Mouse (Mus musculus) thymus, postnatal 10 days (tissue): Measurements from ENCODE around the gene Ehmt1.
A peak's percentile ranks its signal among the peaks of the same experiment; 100 is the strongest.

Experiments used
- DNase-seq, 2 experiments: peaks; one replicate each; pipeline ENCODE4 v3.0.0; 2021; ENCODE audit warnings: low spot score in 2 of 2

The Ehmt1 gene

DNA sequence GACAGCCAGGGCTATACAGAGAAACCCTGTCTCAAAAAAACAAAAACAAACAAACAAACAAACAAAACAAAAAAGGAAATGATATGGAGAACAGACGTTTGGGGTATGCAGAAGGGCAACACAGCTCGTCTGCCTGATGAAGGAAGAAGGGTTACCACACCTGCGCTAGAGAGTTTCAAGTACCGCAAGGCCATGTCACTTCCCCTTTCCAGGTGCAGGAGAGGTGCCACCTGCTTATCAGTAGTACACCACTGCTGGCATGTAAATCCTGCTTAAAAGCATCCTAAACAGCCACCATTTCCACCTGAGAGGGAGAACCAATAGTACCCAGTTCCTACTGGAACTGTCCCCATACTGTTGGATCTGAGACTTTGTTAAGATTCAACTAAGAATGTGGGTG, 113.8 kb downstream of the Ehmt1 start:
- no peak for DNase-seq

DNA sequence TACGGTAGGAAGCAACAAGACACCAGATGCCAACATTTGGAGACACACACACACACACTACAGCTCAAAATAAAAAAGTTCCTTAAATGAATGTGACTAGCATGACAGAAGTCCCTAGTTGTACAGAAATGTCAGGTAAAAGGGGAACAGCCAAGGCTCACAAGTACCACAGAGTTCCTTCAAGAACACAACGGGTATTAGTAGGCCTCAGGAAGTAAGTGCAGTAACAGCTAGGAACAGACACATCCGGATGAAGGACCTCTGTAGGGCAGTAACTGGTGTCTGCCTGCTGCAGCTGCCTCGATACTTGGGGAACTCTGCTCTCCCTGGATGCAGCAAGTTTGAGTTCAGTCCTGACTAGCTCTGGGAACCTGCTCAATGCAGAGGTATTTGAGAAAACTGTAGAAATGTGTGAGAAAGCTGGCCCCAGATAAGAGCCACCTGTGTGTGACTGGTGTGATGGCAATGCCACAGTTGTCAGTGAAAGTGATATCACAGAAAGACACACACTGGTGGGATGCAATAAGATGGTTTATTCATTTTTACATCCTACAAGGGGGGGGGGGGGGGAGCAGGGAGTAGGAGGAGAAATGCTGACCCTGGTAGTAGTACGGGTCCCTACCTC, 122.5 kb downstream of the Ehmt1 start:
- DNase-seq, result no peak

DNA sequence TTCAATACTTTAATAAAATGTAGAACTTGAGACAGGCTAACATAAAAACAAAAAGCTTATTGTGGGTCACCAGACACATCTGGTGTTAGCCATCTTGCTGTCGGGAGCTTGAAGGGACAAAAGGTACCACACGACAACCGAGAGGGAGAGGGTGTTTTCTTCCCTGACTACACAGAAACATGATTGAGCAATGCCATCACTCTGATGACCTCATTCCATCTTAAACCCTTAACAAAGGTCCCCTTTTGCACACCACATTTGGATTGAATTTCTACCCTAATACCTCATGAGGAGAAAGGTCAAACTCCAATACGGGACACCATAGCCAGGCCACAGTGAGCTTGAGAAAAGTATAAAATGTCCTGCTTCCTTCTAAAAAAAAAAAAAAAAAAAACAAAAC, 132.2 kb downstream of the Ehmt1 start:
- no peak for DNase-seq

DNA sequence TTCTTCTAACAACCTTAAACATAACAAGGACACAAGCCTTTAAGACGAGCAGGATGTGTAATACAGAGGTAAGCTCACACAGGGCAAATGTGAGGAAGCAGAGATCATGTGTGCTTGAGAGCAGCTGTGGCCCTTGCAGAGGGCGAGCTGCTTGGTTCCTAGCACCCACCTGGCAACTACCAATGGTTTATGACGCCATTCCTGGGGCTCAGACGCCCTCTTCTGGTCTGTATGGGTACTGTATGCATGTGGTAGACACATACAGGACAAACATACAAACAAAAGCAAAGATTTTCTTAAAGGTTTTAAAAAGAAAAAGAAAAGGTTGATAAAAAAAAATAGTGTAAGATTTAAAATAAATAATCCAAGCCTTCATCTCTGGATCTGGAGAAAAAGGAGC, 138.2 kb downstream of the Ehmt1 start:
- DNase-seq, result no peak

DNA sequence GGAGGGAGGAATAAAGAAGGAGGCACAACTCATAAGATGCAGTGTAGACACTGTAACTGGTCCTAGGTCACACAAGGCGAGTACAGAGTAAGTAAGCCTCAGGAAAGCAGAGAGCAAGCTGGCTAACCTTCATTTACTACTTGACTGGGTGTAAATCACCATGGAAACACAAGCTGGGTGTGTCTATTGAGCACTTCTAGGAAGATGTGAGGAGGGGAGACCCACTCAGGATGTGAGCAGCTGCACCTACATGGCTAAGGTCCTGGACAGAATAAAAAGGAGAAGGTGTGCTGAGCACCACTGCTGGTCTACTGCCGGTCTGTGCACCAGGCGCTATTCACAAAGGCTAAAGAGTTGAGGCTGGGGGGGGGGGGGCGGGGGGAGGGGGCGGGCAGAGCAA, 142.6 kb downstream of the Ehmt1 start:
- DNase-seq, result no peak

DNA sequence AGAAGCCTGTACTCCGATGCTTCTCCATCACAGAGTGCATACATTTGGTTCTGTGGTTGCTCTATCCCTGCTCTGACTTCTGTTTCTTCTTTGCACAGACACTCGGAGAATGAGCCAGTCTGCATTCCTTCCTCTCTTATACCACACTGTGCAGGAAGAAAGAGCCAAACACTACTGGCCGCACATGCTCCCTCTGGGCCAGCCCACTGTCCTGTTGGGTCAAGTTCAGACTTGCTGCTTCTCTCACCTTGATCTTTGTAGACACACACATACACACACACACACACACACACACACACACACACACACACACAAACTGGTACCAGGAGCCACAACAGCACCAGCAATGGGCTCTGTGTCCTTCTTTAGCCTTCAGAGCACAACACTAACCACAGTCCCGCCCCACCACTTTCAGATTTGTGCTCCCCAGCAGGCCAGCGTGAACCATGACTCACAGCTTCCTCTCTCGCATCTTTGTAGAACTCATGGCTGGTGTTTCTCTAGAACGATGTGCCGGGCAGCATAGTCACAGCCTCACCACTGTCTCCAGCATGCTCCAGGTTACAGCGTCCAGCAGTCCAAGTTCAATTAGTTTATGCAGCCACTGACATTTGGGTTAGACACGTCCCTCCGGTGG, 143.3 kb downstream of the Ehmt1 start:
- no peak for DNase-seq

DNA sequence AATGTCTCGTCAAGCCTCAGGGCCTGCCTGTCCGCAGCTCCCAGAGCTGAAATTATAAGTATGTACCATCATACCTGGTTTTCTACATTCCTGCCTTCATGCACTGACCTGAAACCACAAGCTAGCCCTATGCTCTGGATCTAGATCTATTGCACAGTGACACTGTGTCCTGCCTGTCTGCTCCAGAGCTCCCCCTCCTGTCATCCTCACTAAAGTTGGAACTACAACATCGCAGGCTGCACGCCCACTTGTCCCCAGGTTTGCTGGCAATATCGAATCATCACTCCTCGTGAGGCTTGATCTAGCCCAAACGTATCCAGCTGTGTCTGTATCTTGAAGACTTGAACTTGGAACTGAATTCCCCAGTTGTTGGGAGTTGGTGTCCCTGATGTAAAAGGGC, 144.6 kb downstream of the Ehmt1 start:
- DNase-seq, result no peak

DNA sequence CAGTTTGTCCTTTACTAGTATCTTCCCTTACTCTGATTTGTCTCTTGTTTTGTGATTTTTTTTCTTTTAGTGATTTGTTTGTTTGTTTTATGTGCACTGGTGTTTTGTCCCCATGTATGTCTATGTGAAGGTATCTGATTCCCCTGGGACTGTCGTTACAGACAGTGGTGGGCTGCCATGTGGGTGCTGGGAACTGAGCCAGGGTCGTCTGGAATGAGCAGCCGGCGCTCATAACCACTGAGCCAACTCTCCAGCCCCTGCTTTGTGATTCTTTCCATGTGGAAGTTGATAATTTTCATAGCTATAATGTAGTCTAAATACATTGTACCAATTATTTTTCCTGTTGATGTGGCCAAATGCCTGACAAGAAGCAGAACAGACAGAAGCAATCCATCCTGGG, 148.6 kb downstream of the Ehmt1 start:
- DNase-seq, result no peak

DNA sequence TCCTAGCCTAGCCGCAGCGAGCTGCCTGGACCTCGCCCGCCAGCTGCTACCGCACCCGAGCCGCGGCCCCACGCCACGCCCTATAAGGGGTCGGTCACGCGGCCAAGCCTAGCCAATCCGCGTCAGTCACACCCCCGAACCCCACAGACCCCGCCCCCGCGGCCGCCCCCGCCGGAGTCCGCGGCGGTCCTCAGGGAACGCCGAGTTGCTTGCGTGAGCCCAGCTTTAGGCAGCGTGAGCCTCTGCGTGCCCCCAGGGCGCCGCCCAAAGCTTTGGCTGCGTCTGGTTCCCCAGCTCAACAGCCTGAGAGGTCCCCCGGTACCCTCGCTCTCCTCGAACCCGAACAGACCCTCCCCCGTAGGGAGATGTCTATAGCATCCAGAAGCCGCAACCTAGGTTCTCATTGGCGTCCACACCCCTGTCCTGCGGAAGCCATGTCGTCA, 156.3 kb downstream of the Ehmt1 start, which contains the start of gene Cacna1b:
TSS of gene Cacna1b (minus strand) at position 38 of the 443 bp plus-strand sequence.
- DNase-seq, result peak; percentile 53 to 65

DNA sequence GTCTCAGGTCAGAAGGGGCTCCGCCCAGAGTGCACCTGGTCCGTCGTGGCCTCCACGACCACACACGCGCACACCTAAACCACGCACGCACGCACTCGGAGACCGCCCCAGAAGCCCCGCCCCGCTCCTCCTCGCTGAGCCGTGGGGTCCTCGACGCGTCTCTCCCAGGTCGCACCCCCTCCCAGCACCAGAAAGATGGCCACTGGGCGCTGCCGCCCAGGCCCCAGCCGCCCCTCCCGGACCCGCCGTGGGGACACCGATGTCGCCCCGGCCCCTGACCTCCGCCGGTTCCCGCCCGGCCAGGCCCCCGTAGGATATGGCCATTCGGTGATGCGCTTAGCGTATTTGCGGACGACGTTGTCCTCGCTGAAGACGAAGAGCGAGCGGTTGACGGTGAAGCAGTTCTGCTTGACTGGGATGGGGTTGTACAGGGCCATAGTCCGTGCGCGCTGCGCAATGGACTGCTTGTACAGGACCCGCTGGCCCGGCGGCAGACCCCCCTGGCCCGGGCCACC, 156.9 kb downstream of the Ehmt1 start:
- DNase-seq, result no peak

DNA sequence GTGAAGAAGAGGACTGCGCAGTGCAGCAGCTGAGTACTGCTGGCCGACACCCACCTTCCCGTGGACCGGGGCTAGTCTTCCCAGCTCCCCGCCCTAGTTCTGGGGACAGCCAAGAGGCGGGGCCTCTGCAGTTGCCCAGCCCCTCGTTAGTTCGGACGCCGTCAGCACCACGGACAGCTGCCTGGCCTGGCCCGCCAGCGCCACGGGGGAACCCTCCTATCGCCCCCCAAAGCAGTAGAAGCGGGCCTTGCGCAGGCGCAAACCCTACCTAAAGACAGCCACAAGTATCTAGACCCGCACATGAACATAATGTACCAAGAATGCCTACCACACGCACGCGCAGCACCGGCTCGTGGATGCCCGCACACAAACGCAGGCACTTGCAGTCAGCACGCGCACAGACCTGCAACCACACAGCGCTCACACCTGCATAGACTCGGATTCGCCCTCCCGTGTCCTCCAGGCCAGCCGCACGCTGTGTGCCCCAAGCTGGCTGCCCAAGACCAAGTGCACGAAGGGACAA, 157.4 kb downstream of the Ehmt1 start:
- peak; percentile 41 to 73 for DNase-seq

DNA sequence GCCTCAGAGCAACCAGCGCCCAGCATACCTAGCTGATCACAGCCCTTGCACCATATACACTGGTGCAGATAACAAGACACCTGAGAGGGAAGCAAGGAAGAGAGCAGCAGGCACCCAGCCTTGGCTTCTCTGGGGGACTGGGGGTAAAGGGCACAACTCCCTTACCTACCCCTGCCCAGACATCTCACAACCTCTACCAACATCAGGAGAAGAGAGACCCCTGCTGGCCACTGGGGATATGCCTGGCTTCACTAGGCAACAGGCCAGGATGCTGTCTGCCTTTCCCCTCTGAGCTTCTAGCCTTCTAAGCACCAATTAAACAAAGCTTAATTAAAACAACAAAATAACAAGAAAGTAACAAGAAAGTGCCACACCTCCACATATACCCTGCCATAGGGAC, 164.1 kb downstream of the Ehmt1 start:
- peak; percentile 69 to 85 for DNase-seq

DNA sequence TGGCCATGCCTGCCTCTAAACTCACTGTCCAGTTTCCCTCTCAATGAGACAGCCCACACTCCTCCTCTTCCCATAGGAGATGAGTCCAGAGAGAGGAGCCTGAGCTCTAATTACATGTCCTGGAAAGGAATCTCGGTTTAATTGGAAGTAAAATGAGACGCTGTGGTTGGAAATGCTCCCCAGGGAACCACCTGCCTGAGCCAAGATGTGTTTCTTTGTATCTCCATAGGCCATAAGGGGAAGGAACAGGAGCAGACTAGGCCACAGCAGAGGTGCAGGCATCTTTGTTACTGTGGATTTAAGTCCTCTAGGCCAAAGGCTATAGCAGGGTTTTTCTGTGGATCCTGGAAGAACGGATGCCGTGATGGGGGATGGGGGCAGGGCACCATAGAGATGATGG, 166.8 kb downstream of the Ehmt1 start:
- DNase-seq, result no peak

DNA sequence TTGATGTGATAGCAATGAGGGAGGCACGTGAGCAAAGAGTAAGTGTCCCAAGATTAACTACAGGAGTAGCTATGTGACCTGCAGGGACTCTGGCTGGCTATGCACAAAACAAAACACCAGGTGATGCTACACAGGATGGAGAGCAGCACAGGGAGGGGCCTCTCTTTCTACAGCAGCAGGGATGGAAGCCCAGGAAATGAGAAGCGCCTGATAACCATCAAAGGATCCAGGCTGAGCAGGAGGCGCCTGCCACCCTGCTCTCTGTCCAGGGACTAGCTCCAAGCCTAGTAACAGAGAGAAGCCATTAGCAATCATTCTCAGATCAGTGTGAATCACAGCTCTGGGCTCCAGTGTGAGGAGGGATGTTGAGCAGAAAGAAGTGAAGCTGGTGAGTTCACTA, 169.4 kb downstream of the Ehmt1 start:
- DNase-seq, result peak in 1 of 2 experiments; percentile 36

DNA sequence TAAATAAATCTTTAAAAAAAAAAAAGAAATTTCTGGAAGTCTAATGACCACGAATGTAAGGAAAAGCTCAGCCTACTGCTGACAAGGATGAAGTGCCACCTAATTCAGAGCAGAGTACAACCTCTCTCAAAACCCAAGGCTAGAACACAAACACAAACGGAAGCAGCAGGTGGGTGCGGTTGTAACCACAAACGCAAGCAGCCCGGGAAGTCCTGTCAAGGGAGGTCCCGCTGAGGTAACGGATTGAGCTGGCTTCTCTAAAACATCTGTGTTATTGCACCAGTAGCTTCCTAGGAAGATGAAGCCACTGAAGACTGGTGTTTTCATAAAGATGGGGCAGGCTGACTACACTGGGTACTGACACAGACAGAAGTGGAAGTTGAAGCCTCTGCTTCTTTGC, 171.5 kb downstream of the Ehmt1 start:
- peak; percentile 76 to 82 for DNase-seq
